Mouse (Mus musculus): ENCODE measurements at regions not wholly inside any gene's neighbourhood (a gene's known extent, or its start where the extent isn't known, plus 50 kb on each side); places are given as distances from the start of the nearest gene placed in this dataset.
A peak's percentile ranks its signal among the peaks of the same experiment; 100 is the strongest.

- DNase-seq = no peak
These were observed 64.4 kb downstream of the Gm43517 start for GRCm38 (mm10) chr12:49449396-49449795.

- DNase-seq = no peak
These were observed 83.1 kb downstream of the Gm43517 start for GRCm38 (mm10) chr12:49468059-49468458.

GRCm38 (mm10) chr12:49473371-49473770, 88.4 kb downstream of the Gm43517 start:
- DNase-seq = peak; percentile 48

DNA sequence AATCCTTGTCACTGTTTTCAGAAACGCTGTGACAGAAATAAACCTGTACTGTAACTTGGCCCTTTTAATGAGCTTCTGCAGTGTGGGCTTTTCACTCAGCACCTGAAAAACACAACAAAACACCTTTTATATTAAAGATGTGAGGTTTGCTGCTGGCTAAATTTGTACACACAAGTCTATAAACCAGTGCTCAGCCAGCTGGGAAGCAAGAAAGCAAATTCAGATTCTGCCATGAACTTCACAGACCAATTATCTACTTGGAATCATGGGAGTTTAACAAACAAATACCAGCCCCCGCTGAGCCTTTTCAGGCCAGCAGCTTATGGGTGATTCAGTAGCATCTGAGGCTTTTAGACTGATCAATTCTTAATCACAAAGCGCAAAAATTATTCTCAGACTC, 95.7 kb downstream of the Gm43517 start:
- DNase-seq = no peak

GRCm38 (mm10) chr12:49481151-49481550, 96.2 kb downstream of the Gm43517 start:
- no peak for DNase-seq

DNA sequence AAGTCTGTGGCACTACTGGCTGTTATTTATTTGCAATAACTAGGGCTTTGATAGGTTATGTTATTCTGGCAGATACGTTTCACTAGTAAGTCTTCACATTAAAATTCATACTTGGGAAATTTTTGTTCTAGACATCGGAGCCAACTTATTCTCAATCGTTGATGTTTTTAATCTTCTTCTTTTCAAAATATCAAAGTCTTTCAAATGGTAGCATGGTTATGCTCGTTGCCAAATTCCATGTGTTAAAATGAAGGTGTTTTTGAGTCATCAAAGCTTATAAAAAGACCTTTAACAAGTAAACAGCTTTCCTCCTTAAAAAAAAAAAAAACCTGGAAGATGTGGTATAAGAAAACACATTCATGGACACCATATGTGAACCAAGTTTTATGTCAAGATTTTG, 97.4 kb downstream of the Gm43517 start:
- DNase-seq = no peak

GRCm38 (mm10) chr12:49484070-49484770, 99.2 kb downstream of the Gm43517 start:
- DNase-seq = no peak

DNA sequence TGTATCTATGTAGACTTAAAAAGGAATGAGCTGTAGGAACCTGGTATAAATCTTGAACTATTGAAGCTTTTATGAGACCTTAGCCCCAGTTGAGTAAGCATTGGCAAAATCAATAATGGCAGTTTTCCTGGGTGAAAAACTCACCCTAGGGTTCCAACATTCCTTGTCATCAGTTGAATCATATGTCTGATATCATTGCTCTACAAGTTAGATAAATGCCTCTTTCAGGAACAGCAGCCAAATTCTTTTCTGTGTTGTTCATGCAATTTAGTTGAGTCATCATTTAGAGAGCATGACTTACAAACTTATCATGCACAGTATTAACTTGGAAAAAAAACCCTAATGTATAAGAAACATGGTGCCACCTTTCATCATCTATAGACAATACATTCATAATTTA, 128.2 kb downstream of the Gm43517 start:
- DNase-seq = no peak

DNA sequence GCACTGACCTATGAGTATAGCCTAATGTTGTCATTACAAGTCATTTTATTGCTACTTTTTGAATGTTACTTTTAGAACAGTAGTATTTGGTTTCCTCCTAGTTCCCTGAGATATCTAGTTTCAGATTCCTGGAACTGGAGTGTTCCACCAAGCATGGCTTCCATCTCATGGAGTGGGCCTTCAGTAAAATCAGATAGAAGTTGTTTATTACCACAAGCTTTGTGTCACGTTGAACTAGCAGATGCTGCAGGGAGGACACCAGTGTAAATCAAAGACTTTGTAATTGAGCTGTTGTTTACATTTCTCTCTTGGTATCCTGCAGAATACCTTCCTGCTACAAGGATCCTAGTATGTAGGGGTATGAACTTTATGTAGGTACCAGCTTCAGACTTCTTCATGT, 129.6 kb downstream of the Gm43517 start:
- DNase-seq = no peak

Measured in right cerebral cortex, postnatal 14 days (tissue).